9 mouse cellular contexts compared by ENCODE assay signal in genomic region chr10:14085241-14085659, GRCm38 (mm10).
A peak's percentile ranks its signal among the peaks of the same experiment; 100 is the strongest.
DNase-seq lines count a peak whose midpoint lies in the region; TF ChIP-seq lines count a peak whose summit lies in the region.
"Had no signal": no experiment of that assay in that cellular context is flagged by ENCODE, and none has a peak within 500 bp of the region (broad histone marks: within the 10 kb centered on the region; RNA-seq: fewer than 3 reads in every experiment).

No protein-coding gene starts in this region.

- H3K4me3 ChIP-seq in layer of hippocampus, adult 2 months, result no peak overlapping the region; the same call in 1 of the 2 replicates
- H3K4me3 ChIP-seq in kidney, adult 2 months (ENCODE audit: insufficient read depth, low read depth, low read length), result no peak overlapping the region
- H3K4me3 ChIP-seq: embryonic facial prominence, embryonic 13.5 days had no signal

- peak overlapping the region; percentile 76 for H3K27ac ChIP-seq in layer of hippocampus, adult 2 months
- H3K27ac ChIP-seq in kidney, adult 2 months (ENCODE audit: insufficient read depth, low read depth, low read length), result no peak overlapping the region
- H3K27ac ChIP-seq: embryonic facial prominence, embryonic 13.5 days had no signal

- peaks cover 8% of the 10 kb centered on the region for H3K4me1 ChIP-seq in kidney, adult 2 months (ENCODE audit: control insufficient read depth, insufficient read depth, low read length)
- H3K4me1 ChIP-seq: embryonic facial prominence, embryonic 13.5 days had no signal

- DNase-seq in layer of hippocampus, adult 2 months (ENCODE audit: low spot score in 2 of 2), result peak in 1 of 2 experiments; percentile 47
- no peak for DNase-seq in layer of hippocampus, adult 9-11 months
- DNase-seq in cerebellum, adult 18-20 months, result peak; percentile 43 to 48
- peak; percentile 56 for DNase-seq in kidney, adult 2 months
- DNase-seq in thymus, adult 18-20 months, result peak; percentile 57 to 69
- DNase-seq in retina, embryonic 14.5 days (ENCODE audit: low spot score), result no peak
- no peak for DNase-seq in right cerebral cortex, postnatal 25 days
- DNase-seq in frontal cortex, postnatal 36 days (ENCODE audit: low spot score in 2 of 2), result no peak

- H3K27me3 ChIP-seq in kidney, adult 2 months (replicated peaks; ENCODE audit: control insufficient read depth, insufficient read depth, low read length), result no peaks in the 10 kb centered on the region
- H3K27me3 ChIP-seq: embryonic facial prominence, embryonic 13.5 days had no signal

- no peak for TF ChIP-seq CTCF in layer of hippocampus, adult 2 months (conservative IDR thresholded peaks at IDR 0.05)
- TF ChIP-seq CTCF in kidney, adult 2 months (conservative IDR thresholded peaks at IDR 0.05; ENCODE audit: insufficient read depth, insufficient read length, low read depth, low read length), result no peak

- WGBS in kidney, adult 2 months, result 58% methylated on average over 12 of the region's 12 CpGs

- no peak for TF ChIP-seq POLR2A in kidney, adult 2 months (IDR thresholded peaks at IDR 0.05; ENCODE audit: low read depth, low read length)

- no peaks in the 10 kb centered on the region for H3K36me3 ChIP-seq in kidney, adult 2 months (ENCODE audit: control insufficient read depth, insufficient read depth, low read length)
- H3K36me3 ChIP-seq: embryonic facial prominence, embryonic 13.5 days had no signal

Comparison
In these comparisons a context has a peak if more than half of its experiments do, and no peak if none do; other contexts are left out.
1. DNase-seq: peak in cerebellum, adult 18-20 months (2 of 2), kidney, adult 2 months (single experiment) and thymus, adult 18-20 months (2 of 2); none in layer of hippocampus, adult 9-11 months (single experiment), retina, embryonic 14.5 days (single experiment), right cerebral cortex, postnatal 25 days (single experiment) and frontal cortex, postnatal 36 days (0 of 2).